Mouse (Mus musculus) ES-E14 (cell line): ENCODE data around the gene Fam69a. TPM values are rescaled to one million over a fixed set of nuclear protein-coding genes. Genes with fewer than 3 reads are reported as not detected.
A peak's percentile ranks its signal among the peaks of the same experiment; 100 is the strongest.
"Not testable (repeated sequence)": the region's sequence is repeated elsewhere in the genome, so short reads cannot be mapped to it uniquely, and the experiment has no call there.

ENCODE experiments used
- DNase-seq: peaks from one replicate; pipeline ENCODE4 v3.0.0-alpha.2; 2013; ENCODE audit warnings: low read depth, low spot score
- H3K27ac ChIP-seq: 2 replicates; pipeline ENCODE4 v1.5.1; 2012; ENCODE audit warnings: low read depth, mild to moderate bottlenecking, low read length, moderate library complexity, mixed read lengths; ENCODE audit not compliant: poor library complexity, insufficient read depth, severe bottlenecking
- H3K36me3 ChIP-seq: 2 replicates; pipeline ENCODE4 v1.6.1; 2012; ENCODE audit warnings: mild to moderate bottlenecking, low read length, moderate library complexity, mixed read lengths; ENCODE audit not compliant: control insufficient read depth, poor library complexity, insufficient read depth, severe bottlenecking
- H3K4me1 ChIP-seq, 2 experiments: fragments of 150-350 bp in 1 of 2; sonication (generic) in 1 of 2; 2 replicates each; pipeline ENCODE4 v1.6.1; 2012; ENCODE audit warnings: low read length in 2 of 2, mild to moderate bottlenecking in 1 of 2, mixed read lengths in 1 of 2; ENCODE audit not compliant: control insufficient read depth in 2 of 2, insufficient read depth in 2 of 2, poor library complexity in 1 of 2
- H3K4me3 ChIP-seq, 2 experiments: fragments of 150-350 bp in 1 of 2; sonication (generic) in 1 of 2; 2 replicates each; pipeline ENCODE4 v1.5.1; 2012; ENCODE audit warnings: low read length in 2 of 2, low read depth in 1 of 2, mild to moderate bottlenecking in 1 of 2, mixed read lengths in 1 of 2; ENCODE audit not compliant: insufficient read depth in 1 of 2, poor library complexity in 1 of 2, severe bottlenecking in 1 of 2
- H3K9ac ChIP-seq: 2 replicates; pipeline ENCODE4 v1.6.1; 2012; ENCODE audit warnings: low read depth, mild to moderate bottlenecking, low read length, mixed read lengths; ENCODE audit not compliant: poor library complexity, insufficient read depth, severe bottlenecking
- H3K9me3 ChIP-seq: fragments of 150-350 bp; sonication (generic); 2 replicates; pipeline ENCODE4 v1.6.1; 2012; ENCODE audit warnings: low read depth, mild to moderate bottlenecking, low read length; ENCODE audit not compliant: control insufficient read depth, insufficient read depth
- CHD2 ChIP-seq: IDR thresholded peaks from 2 replicates; pipeline ENCODE4 v1.6.1; 2014; ENCODE audit warnings: mild to moderate bottlenecking, low read depth, low read length, inconsistent platforms
- HCFC1 ChIP-seq: IDR thresholded peaks from 2 replicates; pipeline ENCODE4 v1.6.1; 2012; ENCODE audit warnings: low read length, inconsistent platforms, borderline replicate concordance; ENCODE audit not compliant: insufficient read depth
- MAFK ChIP-seq: IDR thresholded peaks from 2 replicates; pipeline ENCODE4 v1.6.1; 2014; ENCODE audit warnings: mild to moderate bottlenecking, low read depth, low read length, inconsistent platforms; ENCODE audit not compliant: insufficient read depth
- ZC3H11A ChIP-seq: IDR thresholded peaks from 2 replicates; pipeline ENCODE4 v1.6.1; 2012; ENCODE audit warnings: low read depth, mild to moderate bottlenecking, inconsistent platforms, low read length, borderline replicate concordance
- ZNF384 ChIP-seq: IDR thresholded peaks from 2 replicates; pipeline ENCODE4 v1.6.1; 2012; ENCODE audit warnings: low read depth, low read length, inconsistent platforms
- in situ Hi-C, 2 experiments: fragments of 600-800 bp; cut with MboI; formaldehyde crosslinking; loops; one replicate each; pipeline ENCODE4 v1.15.1; 2025; ENCODE audit warnings: low sequenced_read_pairs in 2 of 2, inconsistent platforms in 1 of 2; ENCODE audit not compliant: unreplicated experiment in 2 of 2
- total RNA-seq: library from RNA; depleted of rRNA; stranded (reverse); fragments of 300-350 nt; gene quantifications from 2 replicates; pipeline ENCODE4 v1.2.3, GENCODE M21; 2012

Fam69a gene
- total RNA-seq, 1 experiment, result 7.5 TPM

GRCm38 (mm10) chr5:107894676-107895075, 92.2 kb downstream of the Fam69a start:
- in situ Hi-C loops, result no loop called here
- Histone ChIP-seq H3K4me1 (peaks cover 0 to 3% of the 10 kb centered on the region in 2 experiments; a peak in 1 of 4 replicates), H3K27ac (no peak overlapping the region), H3K9ac (no peak overlapping the region), H3K9me3 (no peaks in the 10 kb centered on the region), H3K36me3 (no peaks in the 10 kb centered on the region), H3K4me3 (no peak overlapping the region)
- no peak for DNase-seq
- TF ChIP-seq ZNF384 (no peak), HCFC1 (no peak)

- H3K36me3 ChIP-seq, H3K4me3 ChIP-seq, H3K9ac ChIP-seq, H3K27ac ChIP-seq, H3K9me3 ChIP-seq, DNase-seq, in situ Hi-C loops, H3K4me1 ChIP-seq: not testable (repeated sequence)
These were observed 95.4 kb downstream of the Fam69a start for GRCm38 (mm10) chr5:107891515-107891914.

GRCm38 (mm10) chr5:107889994-107890888, 96.6 kb downstream of the Fam69a start:
- H3K36me3 ChIP-seq, result no peaks in the 10 kb centered on the region
- no peak for TF ChIP-seq CHD2
- no peaks in the 10 kb centered on the region for H3K9me3 ChIP-seq
- H3K4me3 ChIP-seq, result no peak overlapping the region
- in situ Hi-C loops, result no loop called here
- DNase-seq, result no peak
- H3K27ac ChIP-seq, result no peak overlapping the region
- H3K4me1 ChIP-seq, result peaks cover 0 to 3% of the 10 kb centered on the region in 2 experiments; a peak in 1 of 4 replicates
- no peak overlapping the region for H3K9ac ChIP-seq

- no peaks in the 10 kb centered on the region for H3K36me3 ChIP-seq
- TF ChIP-seq HCFC1 (no peak), ZNF384 (no peak), MAFK (no peak), CHD2 (no peak), ZC3H11A (no peak)
- no peak overlapping the region for H3K27ac ChIP-seq
- H3K9me3 ChIP-seq, result no peaks in the 10 kb centered on the region
- in situ Hi-C loops, result no loop called here
- no peaks in the 10 kb centered on the region for H3K4me1 ChIP-seq
- H3K4me3 ChIP-seq, result no peak overlapping the region
- DNase-seq, result no peak
- H3K9ac ChIP-seq, result no peak overlapping the region
These were observed 106.2 kb downstream of the Fam69a start for GRCm38 (mm10) chr5:107880710-107881109.

GRCm38 (mm10) chr5:107877053-107877452, 109.8 kb downstream of the Fam69a start:
- DNase-seq, result no peak
- H3K4me3 ChIP-seq, result no peak overlapping the region
- H3K4me1 ChIP-seq, result no peaks in the 10 kb centered on the region
- H3K36me3 ChIP-seq, result no peaks in the 10 kb centered on the region
- in situ Hi-C loops, result no loop called here
- H3K9ac ChIP-seq, result no peak overlapping the region
- TF ChIP-seq ZNF384 (no peak), ZC3H11A (0 out of 2 replicates have a peak, but pooled peaks have one; percentile 5)
- no peaks in the 10 kb centered on the region for H3K9me3 ChIP-seq
- no peak overlapping the region for H3K27ac ChIP-seq
